Mouse (Mus musculus) adrenal gland (tissue): Measurements from ENCODE around the gene Adamts13.

Source experiments
- intact Hi-C: fragments of 180-260 bp; cut with DNase I; formaldehyde crosslinking; loops from one replicate; pipeline ENCODE4 v1.15.1; 2025

Adamts13 gene

GRCm38 (mm10) chr2:26964724-26965370 lies 8.4 kb upstream of the Adamts13 start:
- intact Hi-C loops, result loop anchor here (5.0 kb wide), 1 partner anchor 58 kb away; no protein-coding TSS in a partner anchor

GRCm38 (mm10) chr2:26967262-26967661 lies 6.0 kb upstream of the Adamts13 start:
- intact Hi-C loops, result no loop called here

GRCm38 (mm10) chr2:26973960-26974359 lies 744 bp downstream of the Adamts13 start:
- intact Hi-C loops, result no loop called here

- intact Hi-C loops, result no loop called here
Measured at GRCm38 (mm10) chr2:26980361-26980760, 7.1 kb downstream of the Adamts13 start.

- intact Hi-C loops, result no loop called here
Measured at GRCm38 (mm10) chr2:26984179-26984578, 11.0 kb downstream of the Adamts13 start.

- intact Hi-C loops, result no loop called here
Measured at GRCm38 (mm10) chr2:26984640-26985039, 11.4 kb downstream of the Adamts13 start.

- intact Hi-C loops, result no loop called here
Measured at GRCm38 (mm10) chr2:26993936-26994335, 20.7 kb downstream of the Adamts13 start.

- intact Hi-C loops, result no loop called here
Measured at GRCm38 (mm10) chr2:26997498-26997897, 24.3 kb downstream of the Adamts13 start.

- intact Hi-C loops, result no loop called here
Measured at GRCm38 (mm10) chr2:26997993-26998392, 24.8 kb downstream of the Adamts13 start.

GRCm38 (mm10) chr2:27006255-27006654 lies 33.0 kb downstream of the Adamts13 start:
- intact Hi-C loops, result no loop called here

- intact Hi-C loops, result no loop called here
Measured at GRCm38 (mm10) chr2:27007701-27008100, 34.5 kb downstream of the Adamts13 start.

GRCm38 (mm10) chr2:27009714-27010244 lies 36.6 kb downstream of the Adamts13 start, which contains the start of gene Cacfd1:
Cacfd1 (plus strand) TSS chr2:27009926.
- intact Hi-C loops, result loop anchor here (5.0 kb wide), 1 partner anchor 77 kb away; the partner anchor contains the start of genes Stkld1 and Surf4

- intact Hi-C loops, result loop anchor here (2.0 kb wide), 1 partner anchor 21 kb away; no protein-coding TSS in a partner anchor
Measured at GRCm38 (mm10) chr2:27017802-27018201, 44.6 kb downstream of the Adamts13 start.

GRCm38 (mm10) chr2:27019530-27019929 lies 46.3 kb downstream of the Adamts13 start:
- intact Hi-C loops, result no loop called here

GRCm38 (mm10) chr2:27021103-27021502 lies 47.9 kb downstream of the Adamts13 start:
- intact Hi-C loops, result no loop called here

- intact Hi-C loops, result no loop called here
Measured at GRCm38 (mm10) chr2:27022612-27023011, 49.4 kb downstream of the Adamts13 start.

GRCm38 (mm10) chr2:27024136-27024535 lies 50.9 kb downstream of the Adamts13 start:
- intact Hi-C loops, result no loop called here

- intact Hi-C loops, result no loop called here
Measured at GRCm38 (mm10) chr2:27025545-27025944, 52.3 kb downstream of the Adamts13 start.

- intact Hi-C loops, result no loop called here
Measured at GRCm38 (mm10) chr2:27026332-27026731, 53.1 kb downstream of the Adamts13 start.

- intact Hi-C loops, result no loop called here
Measured at GRCm38 (mm10) chr2:27026857-27027617, 53.8 kb downstream of the Adamts13 start.

- intact Hi-C loops, result no loop called here
Measured at GRCm38 (mm10) chr2:27027618-27028436, 54.6 kb downstream of the Adamts13 start, which contains the start of gene Slc2a6. Slc2a6 (minus strand) TSS chr2:27027998.
